ENCODE assay signal across 8 mouse cellular contexts in the genomic region with DNA sequence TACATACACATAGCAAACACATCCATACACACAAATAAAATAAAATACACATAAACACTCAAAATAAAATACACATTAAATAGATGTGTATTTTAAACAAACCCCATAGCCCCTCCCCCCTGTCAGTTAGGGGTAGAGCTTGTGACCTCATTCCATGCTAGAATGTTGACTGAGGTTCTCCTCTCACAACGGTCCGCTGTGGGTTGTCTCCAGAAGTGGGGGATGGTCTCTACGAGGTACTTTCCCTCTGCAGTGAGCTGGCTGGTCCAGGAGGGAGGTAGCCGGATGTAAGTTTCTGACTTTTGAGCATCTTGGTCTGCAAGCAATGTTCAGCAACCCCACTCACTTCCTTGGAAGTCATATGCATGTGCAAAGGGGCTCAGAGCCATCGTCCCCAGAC. TPM values are rescaled to one million over a fixed set of nuclear protein-coding genes. Genes with fewer than 3 reads are reported as not detected.
DNase-seq lines count a peak whose midpoint lies in the region; ATAC-seq and TF ChIP-seq lines count a peak whose summit lies in the region.

A gene (plus strand): TSS at position 188 of the 400 bp plus-strand sequence.

- WGBS in intestine, embryonic 16.5 days = 48% methylated on average over 5 of the region's 5 CpGs
- WGBS in midbrain, postnatal 0 days = 81% methylated on average over 5 of the region's 5 CpGs

- no peak within 1 kb of the TSS for H3K4me2 ChIP-seq in intestine, embryonic 16.5 days (ENCODE audit: low read depth, low read length)
- no peak within 1 kb of the TSS for H3K4me2 ChIP-seq in midbrain, postnatal 0 days (ENCODE audit: low read depth, low read length, poor library complexity, severe bottlenecking)

- H3K36me3 ChIP-seq in intestine, embryonic 16.5 days (ENCODE audit: control insufficient read depth, insufficient read depth, low read length) = no peaks in the 10 kb centered on the region
- no peaks in the 10 kb centered on the region for H3K36me3 ChIP-seq in midbrain, postnatal 0 days (ENCODE audit: insufficient read depth, low read length)

- no peak within 1 kb of the TSS for H3K4me3 ChIP-seq in layer of hippocampus, adult 2 months
- no peak within 1 kb of the TSS for H3K4me3 ChIP-seq in intestine, embryonic 16.5 days (ENCODE audit: low read length)
- H3K4me3 ChIP-seq in midbrain, postnatal 0 days (ENCODE audit: low read depth, low read length) = no peak within 1 kb of the TSS

- peaks cover 3% of the 10 kb centered on the region; the same call in 1 of the 2 replicates for H3K4me1 ChIP-seq in intestine, embryonic 16.5 days (ENCODE audit: control insufficient read depth, insufficient read depth, low read length)
- no peaks in the 10 kb centered on the region for H3K4me1 ChIP-seq in midbrain, postnatal 0 days (ENCODE audit: insufficient read depth, low read length)

- no peak for DNase-seq in layer of hippocampus, adult 2 months (ENCODE audit: low spot score in 2 of 2)
- no peak for DNase-seq in layer of hippocampus, adult 9-11 months
- no peak for DNase-seq in adrenal gland, postnatal 25 days
- DNase-seq in gastrocnemius, postnatal 36 days = no peak
- no peak for DNase-seq in midbrain, postnatal 0 days (ENCODE audit: low spot score)
- DNase-seq in urinary bladder, postnatal 14 days (ENCODE audit: low spot score) = no peak
- no peak for DNase-seq in right cerebral cortex, adult 2 months (ENCODE audit: low spot score in 2 of 2)

- intact Hi-C loops in gastrocnemius, postnatal 36 days (cut with DNase I) = no loop called here

- ATAC-seq in intestine, embryonic 16.5 days = no peak
- ATAC-seq in midbrain, postnatal 0 days (ENCODE audit: low FRiP score) = no peak

- TF ChIP-seq CTCF in layer of hippocampus, adult 2 months (conservative IDR thresholded peaks at IDR 0.05) = no peak
- TF ChIP-seq CTCF in midbrain, postnatal 0 days (IDR thresholded peaks at IDR 0.05) = no peak

- H3K27me3 ChIP-seq in intestine, embryonic 16.5 days (replicated peaks; ENCODE audit: control insufficient read depth, insufficient read depth, low read length) = no peaks in the 10 kb centered on the region
- H3K27me3 ChIP-seq in midbrain, postnatal 0 days (ENCODE audit: insufficient read depth, low read length) = no peaks in the 10 kb centered on the region

- H3K9ac ChIP-seq in intestine, embryonic 16.5 days (ENCODE audit: low read depth, low read length) = no peak within 1 kb of the TSS
- H3K9ac ChIP-seq in midbrain, postnatal 0 days (replicated peaks; ENCODE audit: low read length, poor library complexity, severe bottlenecking) = no peak within 1 kb of the TSS

- H3K9me3 ChIP-seq in intestine, embryonic 16.5 days (ENCODE audit: control insufficient read depth, low read length) = no peaks in the 10 kb centered on the region
- H3K9me3 ChIP-seq in midbrain, postnatal 0 days (ENCODE audit: low read length) = no peaks in the 10 kb centered on the region

- no peak within 1 kb of the TSS for H3K27ac ChIP-seq in layer of hippocampus, adult 2 months
- H3K27ac ChIP-seq in intestine, embryonic 16.5 days (ENCODE audit: low read length) = no peak within 1 kb of the TSS
- no peak within 1 kb of the TSS; the same call in 1 of the 2 replicates for H3K27ac ChIP-seq in midbrain, postnatal 0 days (ENCODE audit: low read depth, low read length)

RNA-seq across cellular contexts. Expression of the gene that starts here (rescaled TPM):
- 100 to 1,000 TPM in 1 of 2 experiments, 10 to 100 TPM in 1; 91.7 to 101 TPM for total RNA-seq in layer of hippocampus, adult 2 months (2021)
- total RNA-seq in adrenal gland, postnatal 25 days (2021) = 51.8 and 73.5 TPM in 2 replicates
- 10 to 100 TPM; 11.4 to 12.6 TPM for total RNA-seq in gastrocnemius, postnatal 36 days (2021)
- 19.0 and 20.6 TPM in 2 replicates for polyA plus RNA-seq in intestine, embryonic 16.5 days (2015; fragmentation: Nextera tagmentation; extraction: Ambion mirVana)
- total RNA-seq in midbrain, postnatal 0 days (2014; rRNA removed) = 71.8 and 83.9 TPM in 2 replicates
- polyA plus RNA-seq in midbrain, postnatal 0 days (2015; fragmentation: Nextera tagmentation; extraction: Ambion mirVana) = 48.8 and 50.6 TPM in 2 replicates
